ENCODE assay signal across 23 mouse cellular contexts in the genomic region with DNA sequence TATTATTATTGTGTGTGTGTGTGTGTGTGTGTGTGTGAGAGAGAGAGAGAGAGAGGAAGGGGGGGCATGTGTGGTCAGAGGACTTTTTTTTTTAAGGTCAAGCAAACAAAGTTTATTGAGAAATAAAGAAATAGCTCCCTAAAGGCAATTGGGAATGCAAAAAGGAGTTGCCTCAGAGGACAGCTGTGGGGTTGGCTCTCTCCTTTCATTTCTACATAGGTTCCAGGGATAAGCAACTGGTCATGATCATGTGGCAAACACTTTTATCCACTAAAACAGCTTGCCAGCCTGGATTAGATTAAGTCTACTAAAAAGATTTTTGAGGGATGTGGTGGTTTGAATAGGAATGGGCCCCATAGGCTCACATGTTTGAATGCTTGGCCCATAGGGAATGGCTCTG. TPM values are rescaled to one million over a fixed set of nuclear protein-coding genes. Genes with fewer than 3 reads are reported as not detected.
DNase-seq lines count a peak whose midpoint lies in the region; ATAC-seq and TF ChIP-seq lines count a peak whose summit lies in the region.
"Had no signal": no experiment of that assay in that cellular context is flagged by ENCODE, and none has a peak within 500 bp of the region (broad histone marks: within the 10 kb centered on the region; RNA-seq: fewer than 3 reads in every experiment).

No protein-coding gene starts in this region.

- no peak for TF ChIP-seq CTCF in gastrocnemius, adult 2 months (IDR thresholded peaks at IDR 0.05)
- no peak for TF ChIP-seq CTCF in lung, postnatal 0 days (IDR thresholded peaks at IDR 0.05)

- H3K27me3 ChIP-seq in lung, postnatal 0 days (replicated peaks; ENCODE audit: insufficient read depth, low read length) = no peaks in the 10 kb centered on the region
- H3K27me3 ChIP-seq in myocyte (ENCODE audit: control insufficient read depth, insufficient read depth, insufficient read length) = no peaks in the 10 kb centered on the region
- H3K27me3 ChIP-seq: CH12.LX; embryonic facial prominence, embryonic 12.5 days; embryonic facial prominence, embryonic 15.5 days; hindbrain, embryonic 12.5 days; hindbrain, embryonic 15.5 days had no signal

- H3K4me3 ChIP-seq in gastrocnemius, adult 2 months = no peak overlapping the region
- H3K4me3 ChIP-seq in lung, postnatal 0 days (ENCODE audit: low read depth, low read length) = no peak overlapping the region
- no peak overlapping the region for H3K4me3 ChIP-seq in myocyte
- H3K4me3 ChIP-seq: embryonic facial prominence, embryonic 12.5 days; embryonic facial prominence, embryonic 15.5 days; hindbrain, embryonic 12.5 days; hindbrain, embryonic 15.5 days had no signal

- H3K9me3 ChIP-seq in lung, postnatal 0 days (ENCODE audit: low read length) = no peaks in the 10 kb centered on the region
- H3K9me3 ChIP-seq: embryonic facial prominence, embryonic 12.5 days; embryonic facial prominence, embryonic 15.5 days; G1E; hindbrain, embryonic 12.5 days; hindbrain, embryonic 15.5 days had no signal

- H3K4me1 ChIP-seq in lung, postnatal 0 days (ENCODE audit: insufficient read depth, low read depth, low read length) = 0 out of 2 replicates have a peak, but pooled peaks cover 4% of the 10 kb centered on the region
- H3K4me1 ChIP-seq: hindbrain, embryonic 15.5 days had no signal

- DNase-seq in gastrocnemius, adult 2 months = no peak
- no peak for DNase-seq in gastrocnemius, postnatal 10 days
- peak; percentile 79 for DNase-seq in lung, postnatal 0 days (ENCODE audit: low spot score)
- no peak for DNase-seq in lung, postnatal 14 days
- DNase-seq: adrenal gland, postnatal 25 days; B cell, adult 2 months; cerebellum, adult 18-20 months; cerebellum, adult 9-11 months; cerebellum, postnatal 25 days; forebrain, postnatal 0 days; gastrocnemius, postnatal 14 days; heart, adult 11 months had no signal

- H3K9ac ChIP-seq in lung, postnatal 0 days (replicated peaks; ENCODE audit: low read depth) = no peak overlapping the region
- H3K9ac ChIP-seq: embryonic facial prominence, embryonic 12.5 days; embryonic facial prominence, embryonic 15.5 days; forebrain, postnatal 0 days; hindbrain, embryonic 12.5 days; hindbrain, embryonic 15.5 days had no signal

- ATAC-seq in lung, postnatal 0 days = peak; percentile 57
- ATAC-seq in activated CD4-positive, CD25-positive, alpha-beta regulatory T cell, adult 4 months = no peak
- ATAC-seq: forebrain, embryonic 14.5 days; forebrain, postnatal 0 days; intestine, postnatal 0 days had no signal

- peaks cover 38% of the 10 kb centered on the region for H3K79me2 ChIP-seq in myocyte (ENCODE audit: control insufficient read depth, insufficient read depth)

- no peak overlapping the region for H3K4me2 ChIP-seq in lung, postnatal 0 days (replicated peaks; ENCODE audit: low read depth, low read length)
- H3K4me2 ChIP-seq in myocyte (ENCODE audit: low read depth) = peak overlapping the region; percentile 14
- H3K4me2 ChIP-seq: embryonic facial prominence, embryonic 12.5 days; embryonic facial prominence, embryonic 15.5 days; heart, embryonic 11.5 days; hindbrain, embryonic 12.5 days; hindbrain, embryonic 15.5 days had no signal

- no peaks in the 10 kb centered on the region for H3K36me3 ChIP-seq in lung, postnatal 0 days (ENCODE audit: insufficient read depth, low read length)
- peaks cover 15% of the 10 kb centered on the region for H3K36me3 ChIP-seq in myocyte (ENCODE audit: control insufficient read depth, insufficient read depth)
- H3K36me3 ChIP-seq: G1E had no signal

- 0 out of 2 replicates have a peak, but pooled peaks have one; percentile 9 for TF ChIP-seq EP300 in lung, postnatal 0 days (IDR thresholded peaks at IDR 0.05)

- intact Hi-C loops in gastrocnemius, adult 2 months (cut with DNase I) = no loop called here

- no peak for TF ChIP-seq POLR2A in myocyte (IDR thresholded peaks at IDR 0.05; ENCODE audit: insufficient read length, low read depth)

- peak overlapping the region; percentile 25; the same call in 1 of the 2 replicates for H3K27ac ChIP-seq in gastrocnemius, adult 2 months
- no peak overlapping the region for H3K27ac ChIP-seq in lung, postnatal 0 days (ENCODE audit: low read length)
- H3K27ac ChIP-seq: embryonic facial prominence, embryonic 12.5 days; embryonic facial prominence, embryonic 15.5 days; hindbrain, embryonic 12.5 days; hindbrain, embryonic 15.5 days had no signal

- H3ac ChIP-seq in myocyte (ENCODE audit: control insufficient read depth, insufficient read length) = no peak overlapping the region

TF ChIP-seq in myocyte, 11 proteins besides CTCF, POLR2A, EP300 and RAD21:
- no peak for TF ChIP-seq REST (IDR thresholded peaks at IDR 0.05; ENCODE audit: insufficient read depth, insufficient read length)
- TF ChIP-seq SRF (IDR thresholded peaks at IDR 0.05; ENCODE audit: control insufficient read depth, insufficient read length, low read depth) = no peak
- TF ChIP-seq CEBPB (IDR thresholded peaks at IDR 0.05; ENCODE audit: insufficient read depth, poor library complexity, severe bottlenecking) = peak; percentile 25; the same call in 1 of the 2 replicates
- TF ChIP-seq E2F4 (IDR thresholded peaks at IDR 0.05; ENCODE audit: insufficient read depth) = no peak
- TF ChIP-seq TCF3 (IDR thresholded peaks at IDR 0.05; ENCODE audit: insufficient read length, low read depth) = no peak
- TF ChIP-seq POLR2AphosphoS2 (IDR thresholded peaks at IDR 0.05; ENCODE audit: insufficient read length, low read depth) = no peak
- TF ChIP-seq TCF12 (IDR thresholded peaks at IDR 0.05; ENCODE audit: insufficient read depth, poor library complexity, severe bottlenecking) = no peak
- no peak for TF ChIP-seq MAX (IDR thresholded peaks at IDR 0.05; ENCODE audit: low read depth)
- TF ChIP-seq MYOG (IDR thresholded peaks at IDR 0.05; ENCODE audit: control insufficient read depth in 1 of 3, insufficient read depth in 1 of 3, insufficient read length in 2 of 3, low read depth in 2 of 3) = peak in 1 of 3 experiments; percentile 59
- no peak for TF ChIP-seq MYOD1 (IDR thresholded peaks at IDR 0.05; ENCODE audit: control insufficient read depth in 1 of 3, insufficient read length in 2 of 3, low read depth in 2 of 3)
- TF ChIP-seq USF1 (IDR thresholded peaks at IDR 0.05; ENCODE audit: low read depth) = no peak
TF ChIP-seq in myocyte: peak in this region for 2.

RNA-seq across cellular contexts. Expression of gene Lpgat1, which starts 18.8 kb away (rescaled TPM):
- 10 to 100 TPM; 21.9 to 38.7 TPM for total RNA-seq in gastrocnemius, adult 2 months (2021)
- total RNA-seq in gastrocnemius, postnatal 10 days (2021) = 10 to 100 TPM; 23.7 to 29.4 TPM
- 28.7 and 30.1 TPM in 2 replicates for polyA plus RNA-seq in lung, postnatal 0 days (2015; fragmentation: Nextera tagmentation; extraction: Ambion mirVana)
- 16.3 TPM for polyA plus RNA-seq in myocyte (2012; fragmentation: generic; extraction: Trizol)
- polyA plus RNA-seq in activated CD4-positive, CD25-positive, alpha-beta regulatory T cell, adult 4 months (2017; shearing (Covaris generic)) = 1 to 10 TPM; 6.2 to 6.6 TPM
- polyA plus RNA-seq: G1E had no signal
